Mouse (Mus musculus): ENCODE measurements around the gene Col28a1. TPM values are rescaled to one million over a fixed set of nuclear protein-coding genes. Genes with fewer than 3 reads are reported as not detected.
A peak's percentile ranks its signal among the peaks of the same experiment; 100 is the strongest.

Col28a1 gene
- not detected for polyA plus RNA-seq (2012; fragmentation: generic; extraction: Trizol)

DNA sequence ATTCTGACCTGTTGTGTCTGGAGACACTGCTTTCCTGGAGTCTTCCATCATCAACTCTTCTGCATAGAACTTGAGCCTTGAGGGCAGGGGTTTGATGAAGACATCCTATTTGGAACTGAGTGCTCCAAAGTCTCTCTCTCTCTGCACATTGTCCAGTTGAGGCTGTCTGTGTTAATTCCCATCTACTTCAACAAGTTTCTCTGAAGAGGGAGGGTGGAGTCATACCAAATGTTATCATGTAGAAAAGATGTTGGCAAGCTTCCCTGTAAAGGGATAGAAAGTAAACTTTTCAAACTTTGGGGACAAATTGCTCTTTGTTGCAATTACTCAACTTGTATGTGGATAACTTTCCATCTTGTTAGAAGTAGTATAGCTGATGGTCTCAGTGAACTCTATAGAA is at the start of gene Col28a1:
Col28a1 (minus strand) TSS at position 101 of the 400 bp plus-strand sequence.
- Histone ChIP-seq H3K4me2 (ENCODE audit: low read depth) (no peak within 1 kb of the TSS), H3ac (ENCODE audit: control insufficient read depth, insufficient read length) (no peak within 1 kb of the TSS), H3K27me3 (ENCODE audit: control insufficient read depth, insufficient read depth, insufficient read length) (no peaks in the 10 kb centered on the region), H3K79me2 (ENCODE audit: control insufficient read depth, insufficient read depth) (no peaks in the 10 kb centered on the region), H3K4me3 (no peak within 1 kb of the TSS), H3K36me3 (ENCODE audit: control insufficient read depth, insufficient read depth) (no peaks in the 10 kb centered on the region)
- TF ChIP-seq MYOG (IDR thresholded peaks at IDR 0.05; ENCODE audit: control insufficient read depth in 1 of 3, insufficient read depth in 1 of 3, insufficient read length in 2 of 3, low read depth in 2 of 3) (no peak), USF1 (IDR thresholded peaks at IDR 0.05; ENCODE audit: low read depth) (no peak), MYOD1 (IDR thresholded peaks at IDR 0.05; ENCODE audit: control insufficient read depth in 1 of 3, insufficient read length in 2 of 3, low read depth in 2 of 3) (no peak), POLR2AphosphoS2 (IDR thresholded peaks at IDR 0.05; ENCODE audit: insufficient read length, low read depth) (no peak)

DNA sequence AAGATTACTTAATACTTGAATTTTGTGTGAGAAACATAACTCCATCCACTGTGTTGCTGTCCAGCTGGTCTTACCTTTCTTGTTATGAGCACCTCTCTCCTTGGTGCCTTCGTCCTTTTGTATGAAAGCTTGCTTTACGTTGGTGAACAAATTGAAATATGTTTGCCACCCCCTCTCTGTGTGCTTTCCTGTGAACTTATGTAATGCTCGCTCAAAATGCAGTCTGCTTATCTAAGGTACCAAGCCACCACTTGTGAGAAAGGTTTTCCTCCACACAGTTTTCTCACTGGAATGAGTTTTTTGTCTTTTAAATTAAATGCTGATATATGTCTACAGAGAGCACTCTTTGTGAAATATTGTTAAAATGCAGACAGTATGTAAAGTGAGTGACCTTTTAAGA is 36.2 kb upstream of the Col28a1 start:
- Histone ChIP-seq H3K36me3 (ENCODE audit: control insufficient read depth, insufficient read depth) (peaks cover 43% of the 10 kb centered on the region), H3K4me2 (ENCODE audit: low read depth) (no peak overlapping the region), H3ac (ENCODE audit: control insufficient read depth, insufficient read length) (no peak overlapping the region), H3K79me2 (ENCODE audit: control insufficient read depth, insufficient read depth) (no peaks in the 10 kb centered on the region), H3K27me3 (ENCODE audit: control insufficient read depth, insufficient read depth, insufficient read length) (no peaks in the 10 kb centered on the region), H3K4me3 (no peak overlapping the region)
- TF ChIP-seq MAX (IDR thresholded peaks at IDR 0.05; ENCODE audit: low read depth), result no peak
- TF ChIP-seq SRF (IDR thresholded peaks at IDR 0.05; ENCODE audit: control insufficient read depth, insufficient read length, low read depth), result no peak
- no peak for TF ChIP-seq POLR2AphosphoS2 (IDR thresholded peaks at IDR 0.05; ENCODE audit: insufficient read length, low read depth)
- TF ChIP-seq CEBPB (IDR thresholded peaks at IDR 0.05; ENCODE audit: insufficient read depth, poor library complexity, severe bottlenecking), result no peak
- no peak for TF ChIP-seq MYOD1 (IDR thresholded peaks at IDR 0.05; ENCODE audit: control insufficient read depth in 1 of 3, insufficient read length in 2 of 3, low read depth in 2 of 3)
- no peak for TF ChIP-seq TCF12 (IDR thresholded peaks at IDR 0.05; ENCODE audit: insufficient read depth, poor library complexity, severe bottlenecking)
- no peak for TF ChIP-seq MYOG (IDR thresholded peaks at IDR 0.05; ENCODE audit: control insufficient read depth in 1 of 3, insufficient read depth in 1 of 3, insufficient read length in 2 of 3, low read depth in 2 of 3)
- TF ChIP-seq POLR2A (IDR thresholded peaks at IDR 0.05; ENCODE audit: insufficient read length, low read depth), result no peak
- TF ChIP-seq TCF3 (IDR thresholded peaks at IDR 0.05; ENCODE audit: insufficient read length, low read depth), result no peak
- no peak for TF ChIP-seq E2F4 (IDR thresholded peaks at IDR 0.05; ENCODE audit: insufficient read depth)
- TF ChIP-seq USF1 (IDR thresholded peaks at IDR 0.05; ENCODE audit: low read depth), result no peak
- TF ChIP-seq REST (IDR thresholded peaks at IDR 0.05; ENCODE audit: insufficient read depth, insufficient read length), result no peak

DNA sequence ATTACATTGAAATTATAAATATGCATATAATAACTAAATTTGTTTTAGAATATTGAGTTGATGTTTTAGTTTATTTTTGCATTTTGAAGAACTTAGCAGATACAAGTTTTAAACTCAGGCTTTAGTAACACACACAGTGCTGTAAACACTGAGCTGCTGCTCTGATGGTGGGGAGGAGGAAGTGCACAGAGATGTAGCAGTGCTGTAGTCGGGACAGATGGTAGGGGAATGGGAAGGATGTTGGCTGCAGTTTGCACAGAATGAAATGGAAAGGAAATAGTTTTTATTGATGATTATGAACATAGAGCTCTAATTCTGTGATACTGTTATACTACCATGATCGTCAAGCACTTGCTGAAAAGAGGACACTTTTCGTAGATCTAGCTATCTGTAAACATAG is 34.6 kb upstream of the Col28a1 start:
- H3K79me2 ChIP-seq (ENCODE audit: control insufficient read depth, insufficient read depth), result no peaks in the 10 kb centered on the region
- no peak overlapping the region for H3K4me3 ChIP-seq
- H3K27me3 ChIP-seq (ENCODE audit: control insufficient read depth, insufficient read depth, insufficient read length), result no peaks in the 10 kb centered on the region
- peaks cover 42% of the 10 kb centered on the region for H3K36me3 ChIP-seq (ENCODE audit: control insufficient read depth, insufficient read depth)
- TF ChIP-seq TCF3 (IDR thresholded peaks at IDR 0.05; ENCODE audit: insufficient read length, low read depth), result no peak
- no peak for TF ChIP-seq USF1 (IDR thresholded peaks at IDR 0.05; ENCODE audit: low read depth)
- no peak for TF ChIP-seq MYOD1 (IDR thresholded peaks at IDR 0.05; ENCODE audit: control insufficient read depth in 1 of 3, insufficient read length in 2 of 3, low read depth in 2 of 3)
- no peak for TF ChIP-seq E2F4 (IDR thresholded peaks at IDR 0.05; ENCODE audit: insufficient read depth)
- no peak for TF ChIP-seq MAX (IDR thresholded peaks at IDR 0.05; ENCODE audit: low read depth)
- no peak for TF ChIP-seq CEBPB (IDR thresholded peaks at IDR 0.05; ENCODE audit: insufficient read depth, poor library complexity, severe bottlenecking)
- TF ChIP-seq POLR2A (IDR thresholded peaks at IDR 0.05; ENCODE audit: insufficient read length, low read depth), result no peak
- no peak for TF ChIP-seq REST (IDR thresholded peaks at IDR 0.05; ENCODE audit: insufficient read depth, insufficient read length)
- TF ChIP-seq MYOG (IDR thresholded peaks at IDR 0.05; ENCODE audit: control insufficient read depth in 1 of 3, insufficient read depth in 1 of 3, insufficient read length in 2 of 3, low read depth in 2 of 3), result no peak
- no peak for TF ChIP-seq POLR2AphosphoS2 (IDR thresholded peaks at IDR 0.05; ENCODE audit: insufficient read length, low read depth)
- TF ChIP-seq TCF12 (IDR thresholded peaks at IDR 0.05; ENCODE audit: insufficient read depth, poor library complexity, severe bottlenecking), result no peak
- no peak for TF ChIP-seq SRF (IDR thresholded peaks at IDR 0.05; ENCODE audit: control insufficient read depth, insufficient read length, low read depth)
- no peak overlapping the region for H3ac ChIP-seq (ENCODE audit: control insufficient read depth, insufficient read length)
- no peak overlapping the region for H3K4me2 ChIP-seq (ENCODE audit: low read depth)

DNA sequence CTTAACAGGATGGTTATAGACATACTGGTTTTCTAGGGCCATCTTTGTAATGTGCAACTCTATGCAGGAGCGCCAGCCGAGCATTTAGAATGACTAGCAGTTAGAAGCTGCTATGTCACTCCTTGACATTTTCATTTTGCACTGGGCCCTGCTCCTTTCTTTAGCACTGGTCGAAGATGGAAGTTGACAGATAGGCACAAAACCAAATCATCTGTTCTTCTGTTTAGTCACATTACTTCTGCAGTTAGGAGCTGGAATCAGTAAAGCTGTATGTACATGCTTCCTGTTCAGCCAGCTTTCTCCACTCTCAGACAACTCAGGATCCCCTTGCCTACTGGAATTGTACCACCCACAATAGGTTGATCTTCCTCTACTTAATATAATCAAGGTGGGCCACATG is 18.2 kb upstream of the Col28a1 start:
- Histone ChIP-seq H3K4me2 (ENCODE audit: low read depth) (peak overlapping the region; percentile 90), H3K4me3 (peak overlapping the region; percentile 35), H3ac (ENCODE audit: control insufficient read depth, insufficient read length) (no peak overlapping the region), H3K36me3 (ENCODE audit: control insufficient read depth, insufficient read depth) (peaks cover 2% of the 10 kb centered on the region), H3K79me2 (ENCODE audit: control insufficient read depth, insufficient read depth) (peaks cover 21% of the 10 kb centered on the region), H3K27me3 (ENCODE audit: control insufficient read depth, insufficient read depth, insufficient read length) (no peaks in the 10 kb centered on the region)
- no peak for TF ChIP-seq MYOD1 (IDR thresholded peaks at IDR 0.05; ENCODE audit: control insufficient read depth in 1 of 3, insufficient read length in 2 of 3, low read depth in 2 of 3)
- no peak for TF ChIP-seq SRF (IDR thresholded peaks at IDR 0.05; ENCODE audit: control insufficient read depth, insufficient read length, low read depth)
- TF ChIP-seq E2F4 (IDR thresholded peaks at IDR 0.05; ENCODE audit: insufficient read depth), result no peak
- no peak for TF ChIP-seq TCF12 (IDR thresholded peaks at IDR 0.05; ENCODE audit: insufficient read depth, poor library complexity, severe bottlenecking)
- TF ChIP-seq TCF3 (IDR thresholded peaks at IDR 0.05; ENCODE audit: insufficient read length, low read depth), result no peak
- no peak for TF ChIP-seq POLR2AphosphoS2 (IDR thresholded peaks at IDR 0.05; ENCODE audit: insufficient read length, low read depth)
- no peak for TF ChIP-seq CEBPB (IDR thresholded peaks at IDR 0.05; ENCODE audit: insufficient read depth, poor library complexity, severe bottlenecking)
- no peak for TF ChIP-seq POLR2A (IDR thresholded peaks at IDR 0.05; ENCODE audit: insufficient read length, low read depth)
- TF ChIP-seq USF1 (IDR thresholded peaks at IDR 0.05; ENCODE audit: low read depth), result no peak
- TF ChIP-seq REST (IDR thresholded peaks at IDR 0.05; ENCODE audit: insufficient read depth, insufficient read length), result no peak

DNA sequence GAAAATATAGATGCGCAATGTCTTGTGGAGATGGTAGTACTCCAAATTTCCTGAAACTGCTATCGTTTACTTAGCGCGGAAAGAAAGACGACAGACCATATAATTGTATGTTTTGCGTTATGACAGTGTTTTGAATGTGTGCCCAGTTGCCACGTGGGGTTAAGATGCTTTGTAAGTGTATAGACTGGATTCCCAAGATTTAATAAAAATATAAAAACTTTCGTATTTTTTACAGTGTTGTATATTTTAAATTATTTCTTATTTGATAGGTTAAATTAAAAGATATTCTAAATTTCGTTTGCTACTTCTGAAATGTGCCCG is 17.4 kb upstream of the Col28a1 start:
- Histone ChIP-seq H3K79me2 (ENCODE audit: control insufficient read depth, insufficient read depth) (peaks cover 21% of the 10 kb centered on the region), H3K4me3 (peak overlapping the region; percentile 35), H3ac (ENCODE audit: control insufficient read depth, insufficient read length) (peak overlapping the region; percentile 80), H3K36me3 (ENCODE audit: control insufficient read depth, insufficient read depth) (no peaks in the 10 kb centered on the region), H3K4me2 (ENCODE audit: low read depth) (peak overlapping the region; percentile 90), H3K27me3 (ENCODE audit: control insufficient read depth, insufficient read depth, insufficient read length) (no peaks in the 10 kb centered on the region)
- TF ChIP-seq SRF (IDR thresholded peaks at IDR 0.05; ENCODE audit: control insufficient read depth, insufficient read length, low read depth), result no peak
- TF ChIP-seq TCF12 (IDR thresholded peaks at IDR 0.05; ENCODE audit: insufficient read depth, poor library complexity, severe bottlenecking), result no peak
- TF ChIP-seq MYOD1 (IDR thresholded peaks at IDR 0.05; ENCODE audit: control insufficient read depth in 1 of 3, insufficient read length in 2 of 3, low read depth in 2 of 3), result no peak
- TF ChIP-seq TCF3 (IDR thresholded peaks at IDR 0.05; ENCODE audit: insufficient read length, low read depth), result no peak
- no peak for TF ChIP-seq POLR2AphosphoS2 (IDR thresholded peaks at IDR 0.05; ENCODE audit: insufficient read length, low read depth)
- TF ChIP-seq REST (IDR thresholded peaks at IDR 0.05; ENCODE audit: insufficient read depth, insufficient read length), result no peak
- no peak for TF ChIP-seq CEBPB (IDR thresholded peaks at IDR 0.05; ENCODE audit: insufficient read depth, poor library complexity, severe bottlenecking)
- TF ChIP-seq MAX (IDR thresholded peaks at IDR 0.05; ENCODE audit: low read depth), result no peak
- no peak for TF ChIP-seq POLR2A (IDR thresholded peaks at IDR 0.05; ENCODE audit: insufficient read length, low read depth)

All from myocyte (in vitro differentiated cells).